Mouse (Mus musculus): ENCODE measurements around the gene Taf11.

- TF ChIP-seq EP300 (IDR thresholded peaks at IDR 0.05; ENCODE audit: low read depth) (no peak), CTCF (IDR thresholded peaks at IDR 0.05; ENCODE audit: low read depth) (no peak)
Observed at GRCm38 (mm10) chr17:27871851-27872250, 37.8 kb downstream of the Taf11 start.
